Mouse (Mus musculus) kidney, adult 2 months (tissue): Measurements from ENCODE around the gene Gm47791.

ENCODE experiments used
- CTCF ChIP-seq: fragments of 200-500 bp; conservative IDR thresholded peaks from 2 replicates; pipeline ENCODE4 v1.5.1; 2011; ENCODE audit warnings: low read depth, mild to moderate bottlenecking, control low read depth, low read length, moderate library complexity, mixed read lengths; ENCODE audit not compliant: insufficient read depth, insufficient read length
- POLR2A ChIP-seq: fragments of 200-500 bp; IDR thresholded peaks from one replicate; pipeline ENCODE4 v1.6.1; 2011; ENCODE audit warnings: low read depth, low read length, control low read depth

- TF ChIP-seq POLR2A (no peak), CTCF (0 out of 2 replicates have a peak, but pooled peaks have one; percentile 15)
Measured at GRCm38 (mm10) chr1:82762274-82762673, 8.8 kb downstream of the Gm47791 start.
